11 mouse cellular contexts compared by ENCODE assay signal in genomic region chr13:48726430-48726829, GRCm38 (mm10).
DNase-seq lines count a peak whose midpoint lies in the region; ATAC-seq and TF ChIP-seq lines count a peak whose summit lies in the region.
"Had no signal": no experiment of that assay in that cellular context is flagged by ENCODE, and none has a peak within 500 bp of the region (broad histone marks: within the 10 kb centered on the region; RNA-seq: fewer than 3 reads in every experiment).

No protein-coding gene starts in this region.

- H3K4me1 ChIP-seq in hindbrain, postnatal 0 days (ENCODE audit: insufficient read depth, low read length): peaks cover 2% of the 10 kb centered on the region; the same call in 1 of the 2 replicates
- H3K4me1 ChIP-seq in hindbrain, embryonic 10.5 days (replicated peaks): peaks cover 22% of the 10 kb centered on the region
- H3K4me1 ChIP-seq in midbrain, embryonic 14.5 days (ENCODE audit: control insufficient read depth, insufficient read depth, low read length): 0 out of 2 replicates have a peak, but pooled peaks cover 6% of the 10 kb centered on the region
- peaks cover 8% of the 10 kb centered on the region for H3K4me1 ChIP-seq in midbrain, embryonic 15.5 days

- no peak overlapping the region for H3K4me3 ChIP-seq in hindbrain, postnatal 0 days (ENCODE audit: low read length)
- no peak overlapping the region for H3K4me3 ChIP-seq in hindbrain, embryonic 10.5 days
- H3K4me3 ChIP-seq in midbrain, embryonic 14.5 days (replicated peaks; ENCODE audit: low read depth, low read length): no peak overlapping the region
- H3K4me3 ChIP-seq in midbrain, embryonic 15.5 days: no peak overlapping the region
- H3K4me3 ChIP-seq: heart, embryonic 13.5 days had no signal

- H3K9ac ChIP-seq in hindbrain, postnatal 0 days (replicated peaks; ENCODE audit: low read length): no peak overlapping the region
- H3K9ac ChIP-seq in midbrain, embryonic 14.5 days (replicated peaks; ENCODE audit: low read length): no peak overlapping the region
- H3K9ac ChIP-seq in midbrain, embryonic 15.5 days: no peak overlapping the region
- H3K9ac ChIP-seq: heart, embryonic 13.5 days had no signal

- H3K27ac ChIP-seq in hindbrain, postnatal 0 days: no peak overlapping the region
- no peak overlapping the region for H3K27ac ChIP-seq in hindbrain, embryonic 10.5 days
- no peak overlapping the region for H3K27ac ChIP-seq in midbrain, embryonic 14.5 days (replicated peaks; ENCODE audit: low read depth, low read length)
- no peak overlapping the region for H3K27ac ChIP-seq in midbrain, embryonic 15.5 days
- H3K27ac ChIP-seq: heart, embryonic 13.5 days had no signal

- WGBS in hindbrain, postnatal 0 days: 47% methylated on average over 4 of the region's 4 CpGs
- WGBS in hindbrain, embryonic 10.5 days: 49% methylated on average over 4 of the region's 4 CpGs
- WGBS in midbrain, embryonic 14.5 days: 50% methylated on average over 4 of the region's 4 CpGs
- 45% methylated on average over 4 of the region's 4 CpGs for WGBS in midbrain, embryonic 15.5 days

- 0 out of 2 replicates have a peak, but pooled peaks cover 2% of the 10 kb centered on the region for H3K9me3 ChIP-seq in hindbrain, postnatal 0 days (ENCODE audit: low read length)
- peaks cover 8% of the 10 kb centered on the region; the same call in 1 of the 2 replicates for H3K9me3 ChIP-seq in hindbrain, embryonic 10.5 days
- H3K9me3 ChIP-seq in midbrain, embryonic 14.5 days (ENCODE audit: control insufficient read depth, low read length): no peaks in the 10 kb centered on the region
- no peaks in the 10 kb centered on the region for H3K9me3 ChIP-seq in midbrain, embryonic 15.5 days
- H3K9me3 ChIP-seq: G1E; heart, embryonic 13.5 days had no signal

- DNase-seq in hindbrain, postnatal 0 days (ENCODE audit: low spot score): peak; percentile 51
- no peak for DNase-seq in hindbrain, embryonic 10.5 days (ENCODE audit: low spot score)
- DNase-seq in midbrain, embryonic 14.5 days: peak; percentile 52
- peak; percentile 13 for DNase-seq in Muller cell, postnatal 12 days (ENCODE audit: inconsistent ontology term)
- no peak for DNase-seq in adrenal gland, adult 18-20 months (ENCODE audit: low spot score in 2 of 2)
- DNase-seq: adrenal gland, adult 8-10 months; cerebellum, adult 11-12 months had no signal

- no peak overlapping the region for H3K4me2 ChIP-seq in hindbrain, postnatal 0 days (ENCODE audit: low read depth, low read length)
- no peak overlapping the region for H3K4me2 ChIP-seq in midbrain, embryonic 14.5 days (ENCODE audit: low read length)
- H3K4me2 ChIP-seq in midbrain, embryonic 15.5 days: no peak overlapping the region
- H3K4me2 ChIP-seq: heart, embryonic 13.5 days had no signal

- peak; percentile 71 for TF ChIP-seq CTCF in hindbrain, postnatal 0 days (IDR thresholded peaks at IDR 0.05; ENCODE audit: low read depth)

- H3K36me3 ChIP-seq in hindbrain, postnatal 0 days (ENCODE audit: insufficient read depth, low read length): no peaks in the 10 kb centered on the region
- no peaks in the 10 kb centered on the region for H3K36me3 ChIP-seq in hindbrain, embryonic 10.5 days
- H3K36me3 ChIP-seq in midbrain, embryonic 14.5 days (ENCODE audit: control insufficient read depth, insufficient read depth, low read length): no peaks in the 10 kb centered on the region
- no peaks in the 10 kb centered on the region for H3K36me3 ChIP-seq in midbrain, embryonic 15.5 days (replicated peaks)
- H3K36me3 ChIP-seq: G1E; heart, embryonic 13.5 days had no signal

- peaks cover 23% of the 10 kb centered on the region for H3K27me3 ChIP-seq in hindbrain, postnatal 0 days (ENCODE audit: insufficient read depth, low read length)
- H3K27me3 ChIP-seq in hindbrain, embryonic 10.5 days (ENCODE audit: insufficient read depth, poor library complexity, severe bottlenecking): peaks cover 52% of the 10 kb centered on the region
- H3K27me3 ChIP-seq in midbrain, embryonic 14.5 days (ENCODE audit: control insufficient read depth, insufficient read depth, low read length): peaks cover 17% of the 10 kb centered on the region; the same call in 1 of the 2 replicates
- H3K27me3 ChIP-seq in midbrain, embryonic 15.5 days (replicated peaks): peaks cover 27% of the 10 kb centered on the region

- ATAC-seq in hindbrain, postnatal 0 days: no peak
- no peak for ATAC-seq in midbrain, embryonic 14.5 days (ENCODE audit: low FRiP score, low TSS enrichment)
- no peak for ATAC-seq in midbrain, embryonic 15.5 days (replicated peaks)
- ATAC-seq in megakaryocyte progenitor cell, adult 5-6 weeks (replicated peaks; ENCODE audit: poor library complexity): peak; percentile 74

Comparison
In these comparisons a context has a peak if more than half of its experiments do, and no peak if none do; other contexts are left out.
1. DNase-seq: peak in hindbrain, postnatal 0 days (single experiment), midbrain, embryonic 14.5 days (single experiment) and Muller cell, postnatal 12 days (single experiment); none in hindbrain, embryonic 10.5 days (single experiment) and adrenal gland, adult 18-20 months (0 of 2).